Mouse (Mus musculus) lung, adult 2 months (tissue): ENCODE measurements around the gene Samd14.

Experiments used
- CTCF ChIP-seq: fragments of 200-500 bp; IDR thresholded peaks from 2 replicates; pipeline ENCODE4 v1.5.1; 2011; ENCODE audit warnings: mild to moderate bottlenecking, low read length, control low read depth; ENCODE audit not compliant: insufficient read depth
- POLR2A ChIP-seq: fragments of 200-500 bp; IDR thresholded peaks from 2 replicates; pipeline ENCODE4 v1.6.1; 2011; ENCODE audit warnings: low read depth, mild to moderate bottlenecking, control low read depth, low read length, borderline replicate concordance; ENCODE audit errors: extremely low read depth

DNA sequence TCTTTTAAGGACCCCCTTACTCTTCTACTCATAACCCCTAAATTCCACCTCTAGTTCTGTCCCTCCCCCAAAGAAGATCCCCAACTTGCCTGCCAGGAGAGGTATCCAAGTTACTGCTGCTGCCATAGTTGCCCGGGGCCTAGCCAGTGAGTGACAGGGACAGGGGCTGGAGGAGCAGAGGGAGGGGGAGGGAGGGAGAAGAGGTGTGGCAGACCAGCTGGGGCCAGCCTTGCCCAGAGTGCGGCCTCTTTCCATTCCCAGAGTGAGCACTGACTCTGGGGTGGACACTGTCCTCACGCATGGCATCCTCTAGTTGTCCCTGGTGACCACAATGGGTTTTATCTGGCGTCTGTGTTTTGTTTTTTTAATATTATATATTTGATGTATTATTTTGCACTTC, 36.4 kb upstream of the Samd14 start:
- TF ChIP-seq CTCF, result no peak
- TF ChIP-seq POLR2A, result no peak
